Mouse (Mus musculus): Measurements from ENCODE around the gene Magi2.

Gene Magi2

GRCm38 (mm10) chr5:20603756-20604469, 1377.1 kb downstream of the Magi2 start:
- DNase-seq (ENCODE audit: low spot score): no peak

- DNase-seq (ENCODE audit: low spot score): no peak
These were observed 1379.7 kb downstream of the Magi2 start for GRCm38 (mm10) chr5:20606497-20606896.

- DNase-seq (ENCODE audit: low spot score): no peak
These were observed 1380.7 kb downstream of the Magi2 start for GRCm38 (mm10) chr5:20607503-20607902.

GRCm38 (mm10) chr5:20609206-20609935, 1382.5 kb downstream of the Magi2 start:
- no peak for DNase-seq (ENCODE audit: low spot score)

- no peak for DNase-seq (ENCODE audit: low spot score)
These were observed 1383.8 kb downstream of the Magi2 start for GRCm38 (mm10) chr5:20610640-20611039.

- no peak for DNase-seq (ENCODE audit: low spot score)
These were observed 1385.8 kb downstream of the Magi2 start for GRCm38 (mm10) chr5:20612616-20613015.

- no peak for DNase-seq (ENCODE audit: low spot score)
These were observed 1388.1 kb downstream of the Magi2 start for GRCm38 (mm10) chr5:20614891-20615290.

GRCm38 (mm10) chr5:20620596-20621511, 1394.0 kb downstream of the Magi2 start:
- DNase-seq (ENCODE audit: low spot score): no peak

- no peak for DNase-seq (ENCODE audit: low spot score)
These were observed 1395.6 kb downstream of the Magi2 start for GRCm38 (mm10) chr5:20622417-20622816.

- no peak for DNase-seq (ENCODE audit: low spot score)
These were observed 1396.2 kb downstream of the Magi2 start for GRCm38 (mm10) chr5:20622837-20623573.

GRCm38 (mm10) chr5:20625117-20625516, 1398.3 kb downstream of the Magi2 start:
- no peak for DNase-seq (ENCODE audit: low spot score)

- no peak for DNase-seq (ENCODE audit: low spot score)
These were observed 1402.2 kb downstream of the Magi2 start for GRCm38 (mm10) chr5:20628954-20629601.

- DNase-seq (ENCODE audit: low spot score): no peak
These were observed 1407.4 kb downstream of the Magi2 start for GRCm38 (mm10) chr5:20634046-20634769.

GRCm38 (mm10) chr5:20634822-20635221, 1408.0 kb downstream of the Magi2 start:
- no peak for DNase-seq (ENCODE audit: low spot score)

GRCm38 (mm10) chr5:20637300-20637989, 1410.6 kb downstream of the Magi2 start:
- no peak for DNase-seq (ENCODE audit: low spot score)

GRCm38 (mm10) chr5:20642196-20642595, 1415.4 kb downstream of the Magi2 start:
- DNase-seq (ENCODE audit: low spot score): no peak

- no peak for DNase-seq (ENCODE audit: low spot score)
These were observed 1416.9 kb downstream of the Magi2 start for GRCm38 (mm10) chr5:20643741-20644140.

- DNase-seq (ENCODE audit: low spot score): no peak
These were observed 1420.1 kb downstream of the Magi2 start for GRCm38 (mm10) chr5:20646947-20647346.

- no peak for DNase-seq (ENCODE audit: low spot score)
These were observed 1426.8 kb downstream of the Magi2 start for GRCm38 (mm10) chr5:20653425-20654185.
